Comparison of ENCODE assay signal across 21 mouse cellular contexts in the genomic region with DNA sequence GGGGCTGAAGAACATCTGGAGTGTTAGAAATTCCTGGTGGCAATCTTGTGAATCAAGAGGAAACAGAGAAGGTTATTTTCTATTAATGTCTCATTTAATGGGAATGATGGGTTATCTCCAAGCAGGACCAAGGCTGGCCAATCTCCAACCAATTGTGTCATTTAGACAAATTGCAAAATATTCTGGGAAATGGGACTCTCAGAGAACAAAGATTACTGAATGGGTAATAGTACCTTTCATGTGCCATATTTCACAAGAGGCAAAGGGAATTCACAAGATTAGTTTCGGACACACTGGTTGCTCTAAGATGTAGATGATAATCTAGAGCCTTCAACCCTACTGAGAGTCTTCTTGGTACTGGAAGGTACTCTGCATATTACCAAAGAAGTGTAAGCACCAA.
DNase-seq lines count a peak whose midpoint lies in the region; ATAC-seq lines count a peak whose summit lies in the region.
"Had no signal": no experiment of that assay in that cellular context is flagged by ENCODE, and none has a peak within 500 bp of the region (broad histone marks: within the 10 kb centered on the region; RNA-seq: fewer than 3 reads in every experiment).

No protein-coding gene starts in this region.

- no peak for ATAC-seq in frontal cortex, adult (ENCODE audit: low TSS enrichment)
- ATAC-seq: CD4-positive, CD25-positive, alpha-beta regulatory T cell, adult 4 months; forebrain, embryonic 15.5 days; hindbrain, postnatal 0 days; inflammation-experienced regulatory T-cells, adult 6 months; intestine, embryonic 16.5 days had no signal

- intact Hi-C loops in gastrocnemius, postnatal 14 days (cut with DNase I; ENCODE audit: low total_unique reads), result no loop called here

- DNase-seq in gastrocnemius, adult 8-10 months (ENCODE audit: low spot score in 2 of 2), result peak; percentile 15 to 17
- no peak for DNase-seq in gastrocnemius, postnatal 14 days
- peak; percentile 22 for DNase-seq in lung, postnatal 14 days
- no peak for DNase-seq in lung, postnatal 4 days
- DNase-seq in gonadal fat pad, adult 2 months (ENCODE audit: low read depth), result peak; percentile 51
- DNase-seq: adrenal gland, adult 2 months; adrenal gland, postnatal 14 days; cerebellum, adult 11 months; cerebellum, adult 2 months; cerebellum, adult 9-11 months; cerebellum, postnatal 25 days; gastrocnemius, postnatal 10 days; heart, adult 2 months; heart, postnatal 14 days; heart, postnatal 4 days had no signal

Comparison
In these comparisons a context has a peak if more than half of its experiments do, and no peak if none do; other contexts are left out.
1. DNase-seq: peak in gastrocnemius, adult 8-10 months (2 of 2), lung, postnatal 14 days (single experiment) and gonadal fat pad, adult 2 months (single experiment); none in gastrocnemius, postnatal 14 days (single experiment) and lung, postnatal 4 days (0 of 2).